Mouse (Mus musculus) thymus, postnatal 25 days (tissue): ENCODE data around the gene Klhl25.
"Not testable (repeated sequence)": the region's sequence is repeated elsewhere in the genome, so short reads cannot be mapped to it uniquely, and the experiment has no call there.

Source experiments
- DNase-seq: peaks from one replicate; pipeline ENCODE4 v3.0.0; 2022

Klhl25 gene

DNA sequence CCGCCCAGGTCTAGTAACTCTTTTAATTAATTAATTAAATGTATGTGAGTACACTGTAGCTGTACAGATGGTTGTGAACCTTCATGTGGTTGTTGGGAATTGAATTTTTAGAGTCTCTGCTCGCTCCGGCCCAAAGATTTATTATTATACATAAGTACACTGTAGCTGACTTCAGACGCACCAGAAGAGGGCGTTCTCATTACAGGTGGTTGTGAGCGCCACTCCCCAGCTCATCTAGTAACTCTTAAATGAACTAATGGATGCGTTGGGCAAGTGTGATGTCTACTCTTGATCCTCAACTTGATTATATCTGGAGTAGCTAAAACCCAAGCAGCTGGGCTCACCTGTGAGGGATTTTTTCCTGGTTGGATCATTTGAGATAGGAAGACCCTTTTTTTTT, 1.2 kb upstream of the Klhl25 start:
- no peak for DNase-seq

DNA sequence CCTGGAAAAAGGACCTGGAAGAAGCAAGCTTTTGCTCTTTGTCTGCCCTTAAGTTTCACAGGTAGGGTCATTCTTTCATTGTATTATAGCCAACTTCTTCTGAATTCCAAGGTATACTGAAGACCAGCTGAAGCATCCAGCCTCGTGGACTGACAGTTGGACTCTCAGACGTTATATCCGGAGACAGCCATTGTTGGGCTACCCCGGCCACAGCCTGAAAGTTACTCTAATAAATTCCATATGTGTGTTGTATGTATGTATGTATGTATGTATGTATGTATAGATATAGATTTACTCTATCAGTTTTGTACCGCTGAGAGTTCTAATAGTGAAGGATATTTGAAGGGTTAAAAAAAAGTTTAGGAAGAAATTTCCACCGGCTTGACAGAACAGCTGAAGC, 621 bp upstream of the Klhl25 start:
- no peak for DNase-seq

DNA sequence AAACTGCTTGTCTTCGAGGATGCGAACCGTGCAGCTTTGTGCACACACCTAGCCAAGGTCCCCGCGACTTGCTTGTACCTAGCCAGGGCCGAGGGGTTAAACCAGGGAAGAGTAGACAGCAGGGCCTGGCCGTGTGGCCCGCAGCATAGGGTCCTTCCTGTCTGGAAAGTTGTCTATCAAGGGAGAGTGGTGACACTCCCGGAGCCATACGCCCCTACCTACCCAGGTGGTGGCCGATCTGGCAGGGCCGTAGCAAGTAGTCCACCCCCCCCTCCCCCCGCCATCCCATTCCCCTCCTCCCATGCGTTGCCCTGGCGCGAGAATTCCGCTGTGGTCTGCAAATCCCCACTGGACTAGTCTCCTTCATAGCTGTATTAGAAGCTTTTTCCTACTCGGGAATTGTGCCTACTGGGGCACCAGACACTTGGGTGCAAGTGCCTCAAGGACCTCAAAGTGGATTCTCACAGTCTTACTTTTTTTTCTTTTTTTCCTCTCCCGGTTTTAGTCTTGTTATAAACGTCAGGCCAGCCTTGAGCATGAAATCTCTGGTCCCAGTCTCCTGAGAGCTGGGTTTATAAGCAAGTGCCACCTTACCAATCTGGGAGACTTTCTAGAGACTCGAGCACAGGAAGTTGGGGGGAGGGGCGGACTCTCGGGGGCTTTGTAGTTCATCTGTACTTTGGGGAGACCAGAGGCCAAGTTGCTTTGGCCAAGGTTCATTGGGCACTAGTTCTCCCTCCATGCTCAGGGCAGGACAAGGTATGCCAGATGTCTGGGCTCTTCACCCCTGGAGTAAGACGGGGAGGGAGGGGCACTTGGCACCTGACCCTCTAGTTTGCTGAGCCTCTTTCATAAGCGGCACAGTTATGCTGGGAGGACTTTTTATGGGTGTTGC, 913 bp downstream of the Klhl25 start:
- DNase-seq = peak; percentile 80

DNA sequence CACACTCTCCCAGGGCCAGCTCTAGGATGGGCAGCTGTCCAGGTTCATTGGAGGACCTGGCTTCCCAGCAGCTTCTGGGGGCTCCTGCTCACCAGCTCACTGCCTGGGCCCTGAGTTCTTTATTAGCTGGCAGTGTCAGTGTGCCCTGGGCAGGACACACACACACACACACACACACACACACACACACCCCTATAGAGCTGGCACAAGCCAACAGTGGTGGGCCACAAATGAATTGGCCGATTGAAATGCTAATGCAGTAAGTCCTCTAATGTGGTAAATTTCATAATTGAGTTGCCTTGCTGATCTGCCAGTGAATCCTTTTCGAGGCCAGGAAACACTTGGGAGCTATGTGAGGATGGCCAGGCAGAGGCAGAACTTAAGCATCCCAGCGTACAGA, 2.3 kb downstream of the Klhl25 start:
- DNase-seq = not testable (repeated sequence)

DNA sequence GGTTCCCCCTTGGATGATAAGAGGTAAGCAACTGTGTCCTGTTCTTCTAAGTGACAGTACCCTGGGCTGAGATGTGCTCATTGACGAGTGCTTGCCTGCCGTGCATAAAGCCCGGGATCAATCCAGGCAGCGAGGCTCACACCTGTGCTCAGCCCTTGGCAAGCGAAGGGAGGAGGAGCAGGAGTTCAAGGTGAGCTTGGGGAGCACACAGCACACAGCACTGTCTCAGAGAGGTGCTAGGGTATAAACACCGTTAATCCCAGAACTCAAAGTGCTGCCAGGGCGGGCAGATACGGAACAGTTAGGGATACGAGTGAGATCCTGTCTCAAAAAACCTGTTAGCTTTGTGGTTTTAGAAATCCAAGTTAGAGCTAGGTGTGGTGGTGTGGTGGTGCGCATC, 3.2 kb downstream of the Klhl25 start:
- no peak for DNase-seq

DNA sequence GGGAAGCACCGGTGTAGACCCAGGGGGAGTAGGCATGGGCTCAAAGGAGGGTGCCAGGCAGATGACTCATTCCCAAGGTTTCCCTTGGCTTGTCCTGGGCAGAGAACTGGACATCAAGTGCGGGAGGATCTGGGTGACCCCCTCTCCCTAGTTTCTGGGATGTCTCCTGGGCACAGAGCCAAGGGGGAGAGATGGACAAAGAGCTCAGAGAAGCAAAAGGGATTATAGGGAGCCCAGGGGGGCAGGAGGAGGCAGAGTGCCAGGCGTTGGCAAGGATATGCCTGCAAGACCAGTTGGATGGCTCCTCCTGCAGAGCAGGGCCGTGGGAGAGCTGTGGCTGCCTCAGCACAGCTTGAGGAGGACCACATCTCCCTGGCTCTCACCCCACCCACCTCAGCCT, 4.3 kb downstream of the Klhl25 start:
- no peak for DNase-seq

DNA sequence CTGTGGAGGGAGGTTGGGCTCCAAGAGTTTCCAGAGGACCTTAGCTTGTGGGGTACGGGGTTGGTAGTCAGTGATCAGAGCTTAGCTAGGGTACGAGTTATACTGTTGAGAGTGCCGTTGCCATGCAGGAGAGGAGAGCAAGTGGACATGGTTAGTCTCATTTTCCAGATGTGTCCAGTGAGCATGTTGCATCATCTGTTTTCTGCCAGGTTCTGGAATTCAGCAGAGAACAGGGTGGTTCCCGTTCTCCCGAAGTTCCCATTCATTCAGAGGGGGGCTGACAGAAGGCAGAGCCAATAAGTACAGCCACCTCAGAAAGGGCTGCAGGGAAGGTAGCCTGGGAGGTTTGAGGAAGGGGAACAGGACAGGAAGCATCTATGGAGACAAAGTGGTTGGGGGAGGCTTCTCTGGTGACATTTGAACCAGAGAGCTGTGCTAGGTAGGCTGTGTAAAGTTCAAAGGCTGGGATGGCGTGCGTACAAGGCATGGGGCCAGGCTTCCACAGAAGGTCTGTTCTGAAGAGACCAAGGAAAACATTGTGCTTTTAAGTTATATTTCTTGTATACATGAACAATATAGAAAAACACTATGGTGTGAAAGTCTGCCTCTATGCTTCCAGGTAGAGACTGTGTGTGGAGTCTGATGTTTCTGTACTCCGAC, 5.2 kb downstream of the Klhl25 start:
- no peak for DNase-seq

DNA sequence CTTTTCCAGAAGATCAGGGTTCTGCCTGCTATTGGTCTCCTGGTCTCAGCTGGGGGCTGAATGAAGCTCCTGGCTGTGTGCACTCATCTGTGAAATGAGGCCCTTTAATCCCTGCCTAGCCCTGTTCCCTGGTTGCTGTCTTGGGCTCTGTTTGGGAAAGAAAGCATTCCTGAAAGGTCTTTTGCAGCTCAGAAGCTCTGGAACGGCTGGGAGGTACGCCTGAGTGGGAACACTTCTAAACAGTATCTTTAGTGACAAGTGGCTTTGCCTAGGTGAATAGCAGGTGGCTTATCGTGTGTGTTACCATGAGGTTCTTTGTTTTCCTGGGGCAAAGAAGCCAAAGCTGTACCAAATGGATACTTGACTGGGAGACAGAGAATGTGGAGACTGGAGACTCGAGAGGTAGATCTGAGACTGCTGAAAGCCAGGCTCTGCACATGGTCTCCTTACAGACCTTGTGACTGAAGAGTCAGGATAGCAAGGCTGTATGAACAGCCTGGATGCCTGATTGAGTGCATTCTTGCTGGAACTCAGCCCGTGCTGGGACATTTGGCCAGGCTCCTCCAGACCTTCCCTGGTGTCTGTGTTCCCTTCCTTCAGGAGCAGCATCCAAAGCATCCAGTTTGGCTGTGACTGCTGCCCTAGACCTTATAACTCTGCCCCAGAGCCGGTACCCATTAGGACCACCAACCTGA, 6.3 kb downstream of the Klhl25 start:
- no peak for DNase-seq

DNA sequence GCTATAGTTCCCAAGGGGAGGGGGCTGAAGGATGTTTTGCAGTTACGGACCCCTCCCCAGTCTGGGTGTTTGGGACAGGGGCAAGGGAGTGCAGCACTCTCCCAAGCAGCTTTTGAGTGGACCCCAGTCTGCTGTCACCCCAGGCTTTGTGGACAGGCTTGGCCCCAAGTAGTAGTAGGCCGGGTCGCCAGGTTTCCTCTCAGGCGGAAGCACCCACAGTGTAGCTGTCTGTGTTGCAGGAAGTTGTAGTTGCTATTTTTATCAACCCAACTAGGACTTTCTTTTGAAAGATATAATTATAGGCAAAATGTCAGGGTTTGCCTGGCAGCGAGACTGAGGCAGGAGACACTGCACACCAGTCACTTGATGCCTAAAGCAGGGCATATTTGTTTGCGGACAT, 6.9 kb downstream of the Klhl25 start:
- DNase-seq = peak; percentile 48

DNA sequence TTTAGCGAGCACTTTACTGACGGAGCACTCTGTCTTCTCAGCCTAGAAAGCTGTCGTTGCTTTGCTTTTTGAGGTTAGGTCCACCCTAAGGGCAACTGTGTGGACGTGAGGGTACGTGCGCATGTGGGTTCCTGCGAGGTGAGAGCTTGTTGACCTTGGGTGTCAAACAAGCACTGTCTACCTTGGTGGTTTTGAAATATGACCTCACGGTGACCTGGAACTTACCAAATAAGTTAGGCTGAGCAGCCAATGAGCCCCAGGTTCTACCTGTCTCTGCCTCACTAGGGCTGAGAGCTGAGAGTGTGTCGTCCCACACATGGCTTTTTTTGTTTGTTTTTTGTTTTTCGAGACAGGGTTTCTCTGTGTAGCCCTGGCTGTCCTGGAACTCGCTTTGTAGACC, 8.1 kb downstream of the Klhl25 start:
- no peak for DNase-seq

DNA sequence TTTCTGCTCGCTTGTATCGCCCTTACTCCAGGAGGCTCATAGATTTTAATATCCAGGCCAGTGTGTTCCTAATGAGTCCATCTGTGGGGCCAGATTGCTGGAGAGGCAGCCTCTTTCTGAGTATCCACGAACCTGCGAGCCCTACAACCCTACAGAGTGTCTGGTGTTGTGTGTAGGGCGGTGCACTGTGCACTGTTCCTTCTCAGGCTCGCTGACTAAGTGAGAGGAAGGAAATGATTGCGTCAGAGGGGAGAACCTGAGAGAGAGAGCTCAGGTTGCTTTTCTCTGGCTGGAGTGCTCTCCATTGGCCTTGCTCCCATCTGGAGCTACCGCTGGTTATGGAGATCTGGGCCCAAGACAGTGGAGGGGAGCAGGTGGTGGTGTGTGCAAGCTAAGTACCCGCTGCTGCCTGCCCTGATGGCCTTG, 11.7 kb downstream of the Klhl25 start:
- DNase-seq = no peak

DNA sequence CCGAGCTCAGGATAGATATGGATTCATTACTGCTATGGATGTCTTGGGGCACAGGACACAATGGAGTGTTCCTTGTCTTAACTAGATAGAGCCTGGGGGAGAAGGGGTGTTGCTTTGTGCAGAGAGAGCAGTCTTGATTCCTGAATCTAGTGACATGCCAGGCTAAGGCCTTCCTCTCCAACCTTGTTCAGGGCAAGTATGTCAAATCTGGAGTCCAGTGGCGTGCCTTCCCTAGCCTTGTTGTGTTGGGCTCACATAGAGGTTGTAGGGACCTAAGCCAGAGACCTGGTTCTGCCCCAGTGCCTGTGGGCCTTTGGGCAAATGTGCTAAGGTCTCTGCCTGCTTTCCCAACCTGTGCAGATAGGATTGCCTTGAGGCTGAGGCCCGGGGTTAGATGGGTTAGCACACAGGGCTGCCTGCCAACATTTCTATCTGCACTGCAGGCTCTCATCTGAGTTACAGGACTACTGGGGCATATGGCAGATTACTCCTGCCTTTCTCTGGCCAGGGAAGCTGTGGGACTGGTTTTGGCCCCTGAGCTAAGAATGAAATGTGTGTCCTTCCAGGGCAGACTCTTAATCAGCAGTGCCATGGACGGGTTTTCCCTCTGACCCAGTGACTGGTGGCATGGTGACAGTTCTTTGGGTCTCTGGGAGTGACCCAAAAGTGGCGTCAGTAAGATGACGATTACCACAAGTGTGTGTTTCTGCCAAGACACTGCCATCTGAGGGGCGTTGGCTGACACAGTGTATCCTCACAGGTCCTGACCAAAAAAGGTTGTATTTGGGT, 13.7 kb downstream of the Klhl25 start:
- DNase-seq = not testable (repeated sequence)

DNA sequence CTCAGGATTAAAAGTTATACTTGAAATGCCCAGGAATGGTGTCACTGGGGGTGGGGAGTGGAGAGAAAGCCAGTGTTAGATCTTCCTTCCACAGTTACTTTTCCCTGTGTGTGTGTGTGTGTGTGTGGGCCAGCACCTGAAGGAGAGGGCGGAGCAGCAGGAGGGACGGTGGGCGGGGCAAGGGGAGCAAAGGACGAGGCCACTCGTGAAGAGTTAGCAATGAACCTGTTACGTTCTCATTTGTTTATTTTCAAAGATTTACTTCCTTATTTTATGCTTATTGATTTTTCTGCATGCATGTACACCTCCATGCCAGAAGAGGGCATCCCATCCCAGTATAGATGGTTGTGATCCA, 14.3 kb downstream of the Klhl25 start:
- DNase-seq = not testable (repeated sequence)

DNA sequence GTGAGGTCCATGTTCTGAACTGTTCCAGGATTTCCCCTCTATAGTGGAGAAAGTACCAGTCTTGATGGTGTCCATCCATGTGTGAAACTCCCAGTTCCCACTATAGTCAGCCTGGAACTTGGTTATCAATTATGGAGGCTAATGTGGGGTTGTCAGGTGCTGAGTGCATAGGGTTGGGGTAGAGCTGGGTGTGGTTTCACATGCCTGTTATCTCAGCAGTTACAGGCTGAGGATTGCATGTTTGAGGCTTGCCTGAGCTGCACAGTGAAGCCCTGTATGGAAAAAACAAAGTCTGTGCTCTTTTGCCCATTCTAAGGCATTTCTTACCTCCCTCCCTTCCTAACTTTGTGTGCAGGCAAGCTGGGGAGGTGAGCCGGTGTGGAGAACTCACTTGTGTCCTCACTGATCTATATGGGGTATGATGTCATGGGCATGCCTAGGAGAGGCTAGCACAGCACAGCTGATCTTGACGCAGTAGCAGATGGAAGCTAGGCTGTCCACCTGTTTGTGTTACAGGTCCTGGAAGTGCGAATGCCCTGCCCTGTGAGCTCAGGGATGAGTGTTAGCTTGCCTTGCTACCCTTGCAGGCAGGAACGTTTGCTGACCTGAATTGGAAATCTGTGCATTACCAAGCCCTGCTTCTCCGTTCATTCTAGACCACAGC, 15.3 kb downstream of the Klhl25 start:
- DNase-seq = not testable (repeated sequence)

DNA sequence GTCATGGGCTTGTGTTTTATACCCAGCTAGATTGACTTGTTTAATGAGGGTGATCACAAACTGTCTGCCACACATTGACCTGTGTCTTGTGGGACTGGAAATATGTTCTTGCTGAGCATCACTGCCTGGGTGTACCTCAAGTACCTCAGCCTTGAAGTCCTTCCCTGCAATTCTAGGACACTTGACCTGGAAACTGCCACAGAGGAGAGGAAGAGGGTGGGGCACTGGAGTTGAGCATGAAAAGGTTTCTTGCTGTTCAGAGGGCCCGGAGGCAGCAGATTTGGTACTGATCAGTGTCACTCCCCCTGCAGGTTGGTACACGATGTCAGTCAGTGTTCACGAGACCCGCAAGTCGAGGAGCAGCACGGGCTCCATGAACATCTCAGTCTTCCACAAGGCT, 16.9 kb downstream of the Klhl25 start:
- no peak for DNase-seq

DNA sequence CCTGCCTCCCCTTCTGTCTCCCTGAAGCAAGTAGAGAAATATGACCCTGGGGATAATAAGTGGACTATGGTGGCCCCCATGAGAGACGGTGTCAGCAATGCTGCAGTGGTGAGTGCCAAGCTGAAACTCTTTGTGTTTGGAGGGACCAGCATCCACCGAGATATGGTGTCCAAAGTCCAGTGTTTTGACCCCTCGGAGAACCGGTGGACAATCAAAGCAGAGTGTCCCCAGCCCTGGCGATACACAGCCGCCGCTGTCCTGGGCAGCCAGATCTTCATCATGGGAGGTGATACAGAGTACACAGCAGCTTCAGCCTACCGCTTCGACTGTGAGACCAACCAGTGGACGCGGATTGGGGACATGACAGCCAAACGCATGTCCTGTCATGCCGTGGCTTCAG, 18.4 kb downstream of the Klhl25 start:
- no peak for DNase-seq

DNA sequence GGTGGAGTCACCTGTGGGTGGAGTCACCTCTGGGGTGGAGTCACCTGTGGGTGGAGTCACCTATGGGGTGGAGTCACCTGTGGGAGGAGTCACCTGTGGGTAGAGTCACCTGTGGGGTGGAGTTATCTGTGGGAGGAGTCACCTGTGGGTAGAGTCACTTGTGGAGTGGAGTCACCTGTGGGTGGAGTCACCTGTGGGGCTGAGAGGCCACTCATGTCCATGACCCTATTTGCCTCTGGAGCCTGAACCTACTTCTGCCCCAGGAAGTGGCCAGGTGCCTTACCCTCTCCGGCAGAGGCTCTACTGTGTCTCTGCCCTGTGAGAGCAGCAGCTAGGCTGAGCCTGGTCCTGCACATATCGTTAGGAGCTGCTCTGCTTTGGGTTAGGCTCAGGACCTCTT, 20.6 kb downstream of the Klhl25 start:
- DNase-seq = no peak

DNA sequence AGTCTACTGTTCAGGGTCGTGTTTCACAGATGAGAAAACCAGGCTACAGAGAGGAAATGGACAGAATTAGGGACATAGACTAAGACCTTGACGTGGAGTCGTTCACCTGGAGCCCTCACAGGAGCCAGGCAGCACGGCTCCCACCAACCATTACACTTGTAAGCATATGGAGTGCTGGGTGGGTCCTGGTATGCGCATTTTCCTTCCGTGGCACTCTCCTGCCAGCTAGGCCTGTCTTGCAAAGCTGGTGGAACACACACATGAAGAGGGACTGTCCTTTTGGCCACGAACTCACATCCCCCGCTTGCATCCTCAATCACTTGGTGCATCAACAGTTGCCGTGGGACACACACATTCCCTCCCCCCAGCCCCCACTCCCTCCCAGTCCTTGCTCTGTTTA, 22.4 kb downstream of the Klhl25 start:
- no peak for DNase-seq

DNA sequence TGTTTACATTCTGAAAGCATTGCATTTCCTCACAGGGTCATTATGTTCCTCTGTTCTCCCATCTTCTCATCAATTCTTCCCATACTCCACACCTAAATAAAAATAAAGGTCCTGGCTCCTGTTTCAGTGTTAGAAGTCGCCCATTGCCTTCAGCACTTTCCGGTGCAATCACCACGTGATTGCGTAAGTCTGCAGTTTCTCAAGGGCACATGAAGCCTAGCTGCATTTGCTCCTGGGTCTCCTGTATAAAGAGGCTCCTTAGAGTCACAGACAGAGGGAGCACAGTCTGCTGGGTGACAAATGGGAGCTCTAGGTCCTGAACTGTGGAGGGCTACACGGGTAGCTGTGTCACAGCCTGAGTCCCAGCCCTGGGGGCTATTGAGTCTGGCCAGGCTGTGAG, 24.1 kb downstream of the Klhl25 start:
- DNase-seq = no peak

DNA sequence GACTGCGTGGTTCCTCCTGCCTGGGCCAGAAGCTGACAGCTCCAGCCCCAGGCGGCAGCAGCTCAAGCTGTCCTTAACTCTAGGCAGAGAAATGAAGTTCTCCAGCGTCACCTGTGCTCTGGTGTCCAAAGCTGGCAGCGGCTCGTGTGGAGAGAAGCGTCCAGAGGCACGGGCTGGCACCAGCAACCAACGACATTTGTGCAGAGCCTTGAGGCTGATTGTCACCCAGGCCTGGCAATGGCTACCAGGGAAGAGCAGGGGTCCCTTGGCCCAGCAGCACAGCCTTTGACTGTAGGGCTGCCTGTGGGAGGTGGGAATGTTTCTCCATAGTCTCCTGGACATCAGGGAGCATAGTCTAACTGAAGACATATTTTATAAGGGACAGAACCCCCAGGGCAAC, 24.6 kb downstream of the Klhl25 start:
- DNase-seq = no peak

DNA sequence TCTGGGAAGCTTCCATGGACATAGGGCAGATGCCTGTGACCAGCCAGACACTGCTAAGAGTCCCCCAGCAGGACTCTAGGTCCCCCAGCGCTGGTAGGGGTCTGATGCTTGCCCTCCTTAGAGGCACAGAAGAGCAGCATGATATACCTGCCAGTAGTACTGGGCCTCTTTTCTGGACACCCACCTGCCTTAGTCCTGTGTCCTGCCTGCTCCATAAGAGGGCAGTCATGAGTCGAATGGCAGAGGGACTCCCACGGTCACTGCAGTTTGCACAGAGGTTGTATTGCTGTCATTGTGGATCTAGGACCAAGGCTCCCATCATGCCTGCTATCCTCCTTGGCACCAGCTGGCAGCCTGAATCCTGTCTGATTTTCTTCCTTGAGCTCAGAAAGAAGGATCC, 25.1 kb downstream of the Klhl25 start:
- DNase-seq = no peak

DNA sequence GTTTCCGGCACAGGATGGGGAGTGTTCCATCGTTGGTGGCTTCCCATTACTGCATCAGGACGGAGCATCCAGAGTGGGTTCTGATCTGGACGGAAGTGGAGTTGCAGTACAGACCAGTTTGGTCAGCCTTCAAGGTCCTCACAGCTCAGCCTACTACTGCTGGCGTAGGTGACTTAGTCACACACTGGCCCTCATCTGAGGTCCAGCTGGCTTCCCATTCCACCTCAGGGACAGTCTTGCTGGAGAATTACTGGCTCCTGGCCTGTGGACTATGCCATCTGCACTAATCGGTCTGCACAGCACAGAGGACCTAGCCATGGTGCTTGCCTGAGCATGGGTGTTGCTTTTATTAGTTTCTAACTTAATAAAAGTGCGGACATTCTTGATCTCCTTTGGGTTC, 25.6 kb downstream of the Klhl25 start:
- no peak for DNase-seq

DNA sequence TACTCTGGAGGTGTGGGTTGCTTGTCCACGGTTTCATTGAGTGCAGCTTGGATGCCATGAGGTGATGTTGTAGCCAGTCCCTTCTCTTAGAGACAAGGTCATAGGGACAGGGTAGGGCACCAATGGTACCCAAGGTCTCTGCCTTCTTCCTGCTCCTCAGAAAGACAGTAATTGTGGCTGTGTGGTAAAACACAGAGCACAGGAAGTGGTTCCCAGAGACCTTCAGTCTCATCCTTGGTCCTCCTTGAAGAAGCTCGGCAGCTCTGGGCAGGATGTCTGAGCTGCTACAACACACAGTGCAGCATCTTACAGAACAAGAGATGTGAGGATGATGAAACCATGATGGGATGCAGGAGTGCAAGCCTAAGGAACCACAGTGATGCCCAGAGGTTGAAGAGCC, 31.3 kb downstream of the Klhl25 start:
- DNase-seq = peak; percentile 19
